Mouse (Mus musculus) testis, adult 2 months (tissue): ENCODE data around the gene Sufu. TPM values are rescaled to one million over a fixed set of nuclear protein-coding genes. Genes with fewer than 3 reads are reported as not detected.

Experiments used
- H3K27ac ChIP-seq: fragments of 200-500 bp; 2 replicates; pipeline ENCODE4 v1.5.1; 2012; ENCODE audit warnings: low read depth, low read length; ENCODE audit not compliant: control insufficient read depth, insufficient read depth
- H3K27me3 ChIP-seq: fragments of 200-500 bp; 2 replicates; pipeline ENCODE4 v1.6.1; 2012; ENCODE audit warnings: mild to moderate bottlenecking, low read length, moderate library complexity; ENCODE audit not compliant: control insufficient read depth, insufficient read depth
- H3K36me3 ChIP-seq: fragments of 200-500 bp; 2 replicates; pipeline ENCODE4 v1.6.1; 2012; ENCODE audit warnings: mild to moderate bottlenecking, low read length; ENCODE audit not compliant: control insufficient read depth, insufficient read depth
- H3K4me1 ChIP-seq: fragments of 200-500 bp; 2 replicates; pipeline ENCODE4 v1.6.1; 2012; ENCODE audit warnings: low read length; ENCODE audit not compliant: control insufficient read depth, insufficient read depth
- H3K4me3 ChIP-seq: fragments of 200-500 bp; 2 replicates; pipeline ENCODE4 v1.5.1; 2012; ENCODE audit warnings: low read depth, mild to moderate bottlenecking, low read length, moderate library complexity, mixed read lengths; ENCODE audit not compliant: control insufficient read depth
- CTCF ChIP-seq: fragments of 200-500 bp; IDR thresholded peaks from 2 replicates; pipeline ENCODE4 v1.5.1; 2012; ENCODE audit warnings: low read depth, mild to moderate bottlenecking, inconsistent platforms, low read length, moderate library complexity; ENCODE audit not compliant: control insufficient read depth, insufficient read depth, insufficient replicate concordance
- POLR2A ChIP-seq: fragments of 200-500 bp; IDR thresholded peaks from 2 replicates; pipeline ENCODE4 v1.6.1; 2012; ENCODE audit warnings: low read depth, mild to moderate bottlenecking, inconsistent platforms, low read length, moderate library complexity; ENCODE audit not compliant: control insufficient read depth
- polyA plus RNA-seq: library from polyadenylated mRNA; depleted of rRNA; stranded (reverse); fragments of >200 nt; gene quantifications from 2 replicates; pipeline ENCODE4 v1.2.3, GENCODE M21; 2012

Gene Sufu
- polyA plus RNA-seq, 1 experiment = 186 TPM

- Histone ChIP-seq H3K4me3 (peak overlapping the region; percentile 94), H3K27me3 (no peaks in the 10 kb centered on the region), H3K27ac (peak overlapping the region; percentile 94), H3K4me1 (peaks cover 26% of the 10 kb centered on the region), H3K36me3 (no peaks in the 10 kb centered on the region)
- TF ChIP-seq POLR2A (peak; percentile 16; the same call in 1 of the 2 replicates), CTCF (no peak)
Measured at GRCm38 (mm10) chr19:46499836-46500580, 103.3 kb downstream of the Sufu start.

DNA sequence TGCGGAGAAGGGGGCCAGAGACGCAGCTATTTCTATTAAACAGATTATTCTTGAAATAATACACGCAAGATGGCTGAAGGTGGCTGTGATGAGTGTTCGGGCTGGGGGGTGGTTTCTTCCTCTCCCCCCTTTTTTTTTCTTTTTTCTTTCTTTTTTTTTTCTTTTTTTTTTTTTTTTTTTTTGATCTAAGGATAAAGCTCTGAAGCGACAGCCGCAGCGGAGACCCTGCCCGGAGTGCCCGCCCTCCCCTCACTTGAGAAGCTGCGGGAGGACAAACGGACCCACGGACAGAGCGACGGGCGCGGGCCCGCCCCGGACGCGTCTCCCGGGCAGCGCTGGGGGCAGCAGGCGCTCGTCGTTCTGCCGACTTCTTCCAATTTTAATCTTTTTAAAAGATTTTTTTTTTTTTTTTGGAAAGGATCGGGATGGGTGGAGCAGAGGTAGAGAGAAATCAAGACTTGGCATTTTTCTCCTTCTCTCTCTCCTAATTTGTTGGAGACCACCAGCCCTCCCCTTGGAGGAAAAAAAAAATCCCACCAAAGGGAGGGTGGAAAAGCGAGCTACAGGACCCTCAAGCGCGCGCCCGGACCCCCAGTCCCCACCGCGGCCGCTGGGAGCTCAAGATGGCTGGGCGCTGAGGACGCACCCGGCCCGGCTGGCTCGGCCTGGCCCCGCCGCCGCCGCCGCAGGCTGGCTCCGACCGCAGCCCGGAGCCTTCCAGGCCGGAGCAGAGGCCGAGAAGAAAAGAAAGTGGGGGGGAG is 104.1 kb downstream of the Sufu start:
- Histone ChIP-seq H3K27ac (peak overlapping the region; percentile 59), H3K4me1 (peaks cover 24% of the 10 kb centered on the region), H3K4me3 (peak overlapping the region; percentile 94), H3K27me3 (no peaks in the 10 kb centered on the region), H3K36me3 (no peaks in the 10 kb centered on the region)
- no peak for TF ChIP-seq POLR2A
- TF ChIP-seq CTCF = no peak

DNA sequence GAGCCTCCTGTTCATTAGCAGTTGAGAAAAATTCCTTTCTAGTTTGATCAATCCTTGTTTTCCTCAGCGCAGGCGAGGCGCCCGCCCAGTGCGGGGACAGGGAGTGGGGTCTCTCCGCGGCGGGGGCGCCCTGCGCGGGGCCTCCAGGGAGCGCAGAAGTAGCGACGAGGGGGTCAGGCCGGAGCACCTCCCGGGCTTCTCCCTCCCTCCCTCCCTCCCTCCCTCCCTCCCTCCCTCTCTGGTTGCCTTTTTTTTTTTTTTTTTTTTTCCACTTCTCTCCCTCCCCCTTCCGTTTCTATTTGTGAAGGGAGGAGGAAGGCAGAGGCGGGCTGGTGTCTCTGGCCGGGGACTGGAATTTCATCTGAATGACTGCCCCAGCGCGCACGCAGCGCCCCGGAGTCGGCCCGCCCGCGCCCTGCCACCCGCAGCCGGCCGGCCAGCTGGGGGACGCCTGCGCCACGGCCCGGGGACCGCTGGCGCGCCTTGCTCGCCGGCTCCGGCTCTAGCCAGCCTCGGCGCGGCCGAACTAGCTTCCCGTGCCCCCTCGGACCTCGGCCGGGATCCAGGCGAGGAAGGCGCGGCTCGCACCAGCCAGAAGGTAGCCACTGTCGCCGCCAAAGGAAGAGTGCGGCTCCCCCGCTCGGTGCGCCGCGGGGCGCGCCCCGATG is 104.8 kb downstream of the Sufu start, which contains the start of gene Trim8:
Trim8 (plus strand) TSS at position 302 of the 668 bp plus-strand sequence.
- no peak for TF ChIP-seq POLR2A
- TF ChIP-seq CTCF = no peak
- Histone ChIP-seq H3K4me1 (peaks cover 24% of the 10 kb centered on the region), H3K27me3 (no peaks in the 10 kb centered on the region), H3K4me3 (peak within 1 kb of the TSS; percentile 94), H3K27ac (peak within 1 kb of the TSS; percentile 62), H3K36me3 (no peaks in the 10 kb centered on the region)

DNA sequence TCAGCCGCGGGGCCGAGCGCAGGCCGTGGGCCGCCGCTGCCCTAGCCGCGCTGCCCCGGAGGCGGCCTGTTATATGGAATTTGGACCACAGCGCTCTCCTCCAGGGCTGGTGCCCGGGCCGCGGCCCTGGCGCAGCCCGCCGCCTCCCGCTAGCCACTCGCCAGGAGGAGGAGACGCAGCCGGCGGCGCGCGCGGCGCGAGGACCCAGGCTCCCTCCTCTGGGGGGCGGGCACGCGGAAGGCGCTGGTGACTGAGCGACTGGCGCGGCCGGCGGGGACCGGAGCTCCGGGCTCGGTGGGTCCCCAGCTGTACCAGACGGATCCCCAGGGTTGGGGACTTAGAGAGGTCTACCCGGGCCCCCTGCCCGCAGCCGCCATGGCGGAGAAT is 105.4 kb downstream of the Sufu start:
- no peak for TF ChIP-seq CTCF
- TF ChIP-seq POLR2A = no peak
- H3K4me1 ChIP-seq = peaks cover 24% of the 10 kb centered on the region
- peak overlapping the region; percentile 62 for H3K27ac ChIP-seq

GRCm38 (mm10) chr19:46502471-46503166 is 105.9 kb downstream of the Sufu start:
- H3K27ac ChIP-seq = peak overlapping the region; percentile 62
- H3K4me3 ChIP-seq = peak overlapping the region; percentile 68
- H3K27me3 ChIP-seq = no peaks in the 10 kb centered on the region
- TF ChIP-seq POLR2A = peak; percentile 29; the same call in 1 of the 2 replicates
- peak; percentile 23; the same call in 1 of the 2 replicates for TF ChIP-seq CTCF
- H3K36me3 ChIP-seq = no peaks in the 10 kb centered on the region
- peaks cover 24% of the 10 kb centered on the region for H3K4me1 ChIP-seq

More for the DNA sequence above, 105.4 kb downstream of the Sufu start:
- Histone ChIP-seq H3K27me3 (no peaks in the 10 kb centered on the region), H3K36me3 (no peaks in the 10 kb centered on the region), H3K4me3 (peak overlapping the region; percentile 68)

DNA sequence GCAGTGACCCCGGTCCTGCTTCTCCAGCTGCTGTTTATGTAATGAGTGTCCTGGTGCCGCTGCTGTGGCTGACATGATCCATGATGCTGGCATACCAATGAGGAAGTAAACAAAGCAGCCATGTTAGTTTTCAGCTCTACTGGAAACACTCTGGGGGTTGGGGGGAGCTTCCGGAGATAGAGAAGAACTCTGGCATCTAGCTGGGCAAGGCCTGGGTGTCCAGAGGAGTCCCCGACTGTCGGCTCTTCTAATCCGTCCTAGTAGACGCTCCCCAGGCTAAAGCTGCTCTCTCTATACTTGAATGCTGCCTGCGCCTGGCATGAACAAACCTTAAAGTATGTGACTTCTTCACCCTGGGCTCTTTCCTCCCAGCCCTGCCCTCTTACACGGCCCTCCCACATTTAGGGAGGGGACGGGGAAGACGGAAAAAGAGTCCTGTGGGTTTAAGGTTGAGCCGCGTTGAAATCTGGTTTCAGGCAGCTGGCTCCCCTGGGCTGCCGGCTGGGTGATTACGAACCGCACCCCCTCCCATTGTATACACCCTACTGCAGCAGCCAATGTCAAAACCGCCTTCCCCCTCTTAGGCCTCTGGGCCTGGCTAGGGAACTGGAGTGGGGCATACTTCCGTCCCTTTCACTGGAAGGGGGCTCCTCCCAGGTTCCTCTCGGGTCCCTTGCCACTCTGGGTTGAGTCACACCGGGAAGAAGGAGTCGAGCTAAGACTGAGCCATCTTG is 106.8 kb downstream of the Sufu start:
- H3K36me3 ChIP-seq = no peaks in the 10 kb centered on the region
- TF ChIP-seq CTCF (no peak), POLR2A (no peak)
- no peaks in the 10 kb centered on the region for H3K27me3 ChIP-seq
- H3K27ac ChIP-seq = peak overlapping the region; percentile 62
- peak overlapping the region; percentile 68 for H3K4me3 ChIP-seq
- H3K4me1 ChIP-seq = peaks cover 24% of the 10 kb centered on the region
